Mouse (Mus musculus) C2C12 (cell line): Measurements from ENCODE around the gene Map3k4.

ENCODE experiments used
- CEBPB ChIP-seq: IDR thresholded peaks from one replicate; pipeline ENCODE4 v1.6.1; 2011; ENCODE audit warnings: low read depth, mild to moderate bottlenecking, control low read depth, moderate library complexity
- CTCF ChIP-seq: IDR thresholded peaks from one replicate; pipeline ENCODE4 v1.5.1; 2011; ENCODE audit not compliant: control insufficient read depth, insufficient read depth, insufficient read length
- FOSL1 ChIP-seq: IDR thresholded peaks from one replicate; pipeline ENCODE4 v1.8.0; 2011; ENCODE audit warnings: mild to moderate bottlenecking, low read length; ENCODE audit not compliant: poor library complexity, insufficient read depth, severe bottlenecking
- MYOD1 ChIP-seq: IDR thresholded peaks from one replicate; pipeline ENCODE4 v1.6.1; 2011; ENCODE audit warnings: low read depth; ENCODE audit not compliant: control insufficient read depth, insufficient read length
- MYOG ChIP-seq: IDR thresholded peaks from one replicate; pipeline ENCODE4 v1.6.1; 2011; ENCODE audit not compliant: control insufficient read depth, insufficient read length; ENCODE audit errors: extremely low read depth
- USF1 ChIP-seq: IDR thresholded peaks from one replicate; pipeline ENCODE4 v1.6.1; 2011; ENCODE audit warnings: low read depth, mild to moderate bottlenecking, control low read depth, moderate library complexity

DNA sequence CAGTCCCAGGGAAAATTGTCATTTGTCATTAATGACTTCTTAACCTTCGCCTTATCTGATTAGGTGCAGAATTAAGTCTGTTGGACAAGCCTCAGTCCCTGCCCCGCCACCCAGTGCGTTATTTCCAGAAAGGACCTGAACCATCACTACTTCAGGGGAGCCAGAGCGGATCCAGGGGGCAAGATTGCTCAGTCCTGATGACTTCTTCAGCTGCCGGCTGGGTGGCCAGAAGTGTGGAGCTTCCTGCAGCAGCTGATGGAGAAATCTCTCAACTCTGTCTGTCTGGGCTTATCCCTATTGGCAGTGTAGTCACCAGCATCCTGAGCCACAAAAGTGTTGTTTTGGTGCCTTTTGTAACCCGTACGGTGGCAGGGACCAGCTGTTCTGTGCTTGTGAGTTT lies 139.3 kb downstream of the Map3k4 start:
- TF ChIP-seq CEBPB (no peak), USF1 (no peak), MYOG (no peak), CTCF (no peak), FOSL1 (no peak), MYOD1 (no peak)
